Mouse (Mus musculus): ENCODE results near the gene Skiv2l.

Skiv2l gene

GRCm38 (mm10) chr17:34849722-34850516 lies at the start of gene Skiv2l, which contains the start of gene Nelfe:
Gene Skiv2l, minus strand, starts transcription at chr17:34850210.
Gene Nelfe, plus strand, starts transcription at chr17:34850391.
- in situ Hi-C loops (cut with MboI): no loop called here

DNA sequence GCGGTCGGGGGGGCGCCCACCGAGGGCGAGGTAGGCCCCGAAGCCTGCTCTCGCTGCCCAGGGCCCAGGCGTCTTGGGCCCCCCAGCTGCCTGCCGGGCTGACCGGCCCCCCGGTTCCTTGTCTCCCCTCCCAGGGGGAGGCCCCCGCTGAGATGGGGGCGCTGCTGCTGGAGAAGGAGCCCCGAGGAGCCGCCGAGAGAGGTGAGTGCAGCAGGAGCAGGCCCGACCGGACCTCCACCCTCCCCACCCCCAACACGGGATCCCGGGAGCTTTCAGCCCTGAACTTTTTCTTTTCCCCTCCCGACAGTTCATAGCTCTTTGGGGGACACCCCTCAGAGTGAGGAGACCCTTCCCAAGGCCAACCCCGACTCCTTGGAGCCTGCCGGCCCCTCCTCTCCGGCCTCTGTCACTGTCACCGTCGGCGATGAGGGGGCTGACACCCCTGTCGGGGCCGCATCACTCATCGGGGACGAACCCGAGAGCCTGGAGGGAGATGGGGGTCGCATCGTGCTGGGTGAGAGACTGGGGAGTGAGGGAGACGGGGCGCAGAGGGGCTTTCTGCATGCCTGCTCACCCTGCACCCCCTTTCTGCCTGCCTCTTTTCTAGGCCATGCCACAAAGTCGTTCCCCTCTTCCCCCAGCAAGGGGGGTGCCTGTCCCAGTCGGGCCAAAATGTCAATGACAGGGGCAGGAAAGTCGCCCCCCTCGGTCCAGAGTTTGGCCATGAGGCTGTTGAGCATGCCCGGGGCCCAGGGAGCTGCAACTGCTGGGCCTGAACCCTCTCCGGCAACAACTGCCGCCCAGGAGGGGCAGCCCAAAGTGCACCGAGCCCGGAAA lies 49.3 kb upstream of the Skiv2l start:
- in situ Hi-C loops (cut with MboI): no loop called here

DNA sequence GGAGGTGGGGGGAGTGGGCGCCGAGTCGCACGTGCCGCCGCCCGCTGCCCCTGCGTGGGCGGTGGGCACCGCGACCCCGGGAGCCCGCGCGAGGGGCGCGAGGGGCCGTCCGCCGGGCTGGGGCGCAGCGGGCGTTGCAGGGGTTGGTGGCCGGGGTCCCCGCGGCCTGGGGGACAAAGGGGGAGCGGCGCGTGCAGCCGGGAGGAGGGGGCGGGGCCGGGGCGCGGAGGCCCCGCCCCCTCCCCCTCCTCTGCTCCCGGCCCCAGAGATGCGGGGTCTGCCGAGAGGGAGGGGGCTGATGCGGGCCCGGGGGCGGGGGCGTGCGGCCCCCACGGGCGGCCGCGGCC lies 48.7 kb upstream of the Skiv2l start:
- in situ Hi-C loops (cut with MboI): no loop called here

DNA sequence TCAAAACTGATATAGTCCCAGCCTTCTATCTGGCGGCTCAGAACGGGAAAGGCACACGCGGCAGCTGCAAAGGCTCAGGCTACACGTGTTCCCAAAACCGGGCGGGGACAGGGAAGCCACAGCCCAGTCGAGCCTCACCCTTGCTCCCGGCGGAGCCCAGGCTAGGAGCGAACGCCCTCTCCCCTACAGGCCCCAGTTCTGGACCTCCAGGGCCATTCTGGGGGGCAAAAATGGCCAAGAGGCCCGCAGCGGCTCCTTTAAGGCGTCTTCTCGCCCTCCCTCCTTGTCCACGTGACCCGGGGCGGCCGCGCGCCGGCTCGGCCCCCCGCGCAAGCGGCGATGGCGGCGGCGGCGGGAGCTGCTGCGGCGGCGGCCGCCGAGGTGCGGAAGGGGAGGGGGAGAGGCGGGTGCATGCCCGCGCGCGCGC lies 48.2 kb upstream of the Skiv2l start, which contains the start of the genes C2 and Ehmt2:
TSS of gene C2 (minus strand) at position 106 of the 427 bp plus-strand sequence.
TSS of gene Ehmt2 (plus strand) at position 310 of the 427 bp plus-strand sequence.
- in situ Hi-C loops (cut with MboI): no loop called here

- in situ Hi-C loops (cut with MboI): no loop called here
Observed at GRCm38 (mm10) chr17:34897373-34898159, 47.6 kb upstream of the Skiv2l start.

GRCm38 (mm10) chr17:34896366-34896765 lies 46.4 kb upstream of the Skiv2l start:
- in situ Hi-C loops (cut with MboI): no loop called here

DNA sequence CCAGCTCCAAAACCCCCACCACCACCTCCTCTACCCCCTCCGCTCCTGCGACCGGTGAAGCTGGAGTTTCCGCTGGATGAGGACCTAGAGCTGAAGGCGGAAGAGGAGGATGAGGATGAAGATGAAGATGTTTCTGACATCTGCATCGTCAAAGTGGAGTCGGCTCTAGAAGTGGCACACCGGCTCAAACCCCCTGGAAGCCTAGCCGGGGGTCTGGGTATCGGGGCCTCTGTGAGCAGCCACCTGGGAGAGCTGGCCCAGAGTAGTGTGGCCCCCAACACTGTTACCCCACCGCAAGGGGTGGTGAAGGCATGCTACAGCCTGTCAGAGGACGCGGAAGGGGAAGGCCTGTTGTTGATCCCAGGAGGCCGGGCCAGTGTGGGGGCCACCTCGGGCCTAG lies 45.7 kb upstream of the Skiv2l start:
- in situ Hi-C loops (cut with MboI): no loop called here

- in situ Hi-C loops (cut with MboI): no loop called here
Observed at GRCm38 (mm10) chr17:34894801-34895530, 45.0 kb upstream of the Skiv2l start.

- in situ Hi-C loops (cut with MboI): no loop called here
Observed at GRCm38 (mm10) chr17:34894074-34894597, 44.1 kb upstream of the Skiv2l start.

DNA sequence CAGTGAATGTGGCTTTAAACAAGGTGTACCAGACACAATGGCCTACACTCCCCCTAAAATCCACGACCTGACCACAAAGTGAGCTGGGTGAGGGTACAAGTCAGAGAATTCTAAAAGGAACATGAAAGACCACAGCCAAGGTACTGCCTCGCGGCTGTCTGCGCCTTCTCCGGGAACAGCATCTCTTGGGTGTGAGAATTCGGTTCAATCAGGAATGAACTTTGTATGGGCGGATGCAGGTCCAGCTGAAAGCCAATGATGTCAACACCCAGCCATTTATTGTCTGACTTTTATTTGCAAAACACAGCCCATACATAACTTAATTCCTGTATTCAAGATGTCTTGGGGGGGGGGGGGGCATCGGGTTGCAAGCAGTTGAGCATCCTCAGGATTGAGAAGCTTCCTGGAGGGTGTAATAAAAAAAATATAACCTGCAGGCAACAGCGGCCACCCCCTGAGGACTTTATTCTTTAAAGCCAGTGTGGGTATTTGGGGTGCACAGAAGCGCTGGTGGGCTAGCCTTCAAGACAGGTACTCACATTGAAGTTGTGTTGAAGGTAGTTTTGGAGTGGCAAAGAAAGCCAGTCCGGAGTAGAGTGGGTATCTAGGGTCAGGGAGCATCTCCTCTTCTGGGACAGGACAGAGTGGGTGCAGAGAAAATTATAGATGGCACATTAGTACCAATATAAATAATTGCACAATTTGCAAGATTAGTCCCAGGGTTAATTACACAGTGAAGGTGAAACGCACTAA lies 43.2 kb upstream of the Skiv2l start:
- in situ Hi-C loops (cut with MboI): no loop called here

DNA sequence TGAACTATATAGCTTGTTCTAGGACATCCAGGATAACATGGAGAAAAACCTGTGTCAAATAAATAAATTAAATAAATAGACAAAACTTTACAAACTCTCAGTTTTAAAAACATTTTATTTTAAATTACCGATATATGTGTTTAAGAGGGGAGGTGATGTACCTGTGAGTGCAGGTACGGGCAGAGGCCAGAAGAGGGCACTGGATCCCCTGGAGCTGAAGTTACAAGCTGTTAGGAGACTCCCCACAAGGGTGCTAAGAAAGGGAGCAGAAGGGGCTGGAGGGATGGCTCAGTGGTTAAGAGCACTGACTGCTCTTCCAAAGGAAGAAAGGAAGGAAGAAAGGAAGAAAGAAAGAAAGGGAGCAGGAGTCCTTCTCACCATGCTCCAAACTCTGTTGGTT lies 41.4 kb upstream of the Skiv2l start:
- in situ Hi-C loops (cut with MboI): no loop called here

GRCm38 (mm10) chr17:34890074-34890743 lies 40.2 kb upstream of the Skiv2l start:
- in situ Hi-C loops (cut with MboI): no loop called here

DNA sequence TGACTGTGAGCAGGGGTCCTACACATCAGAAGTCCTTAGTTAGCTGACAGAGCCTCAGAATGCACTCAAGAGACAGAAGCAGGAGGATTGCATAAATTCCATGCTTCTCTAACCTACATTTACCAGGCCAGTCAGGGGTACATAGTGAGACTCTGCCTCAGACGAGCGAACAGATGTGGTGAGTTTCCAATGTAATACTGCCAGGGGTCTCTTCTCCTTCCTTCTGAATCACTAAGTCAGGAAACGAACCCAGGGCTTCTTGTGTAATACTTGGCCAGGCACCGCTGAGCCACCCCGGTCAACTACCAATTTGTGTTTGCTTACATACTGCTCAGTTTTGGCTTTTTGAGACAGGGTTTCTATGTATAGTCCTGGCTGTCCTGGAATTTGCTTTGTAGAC lies 37.9 kb upstream of the Skiv2l start:
- in situ Hi-C loops (cut with MboI): no loop called here

DNA sequence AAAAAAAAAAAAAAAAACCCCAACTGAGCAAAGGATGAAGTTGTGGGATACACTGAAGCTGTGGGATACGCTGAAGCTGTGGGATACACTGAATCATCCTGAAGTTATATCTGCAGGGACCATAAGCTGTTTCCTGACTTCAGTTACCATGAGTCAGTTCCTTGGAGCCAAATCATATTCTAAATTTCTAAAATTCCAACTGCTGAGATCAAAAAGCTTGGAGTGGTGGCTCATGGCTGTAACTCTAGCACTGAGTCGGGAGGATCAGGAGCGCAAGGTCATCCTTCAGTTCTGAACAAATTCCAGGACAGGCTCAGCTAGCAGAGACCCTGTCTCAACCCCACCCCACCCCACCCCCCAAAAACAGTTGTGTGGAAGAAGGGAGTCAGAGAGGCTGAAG lies 35.6 kb upstream of the Skiv2l start:
- in situ Hi-C loops (cut with MboI): no loop called here

GRCm38 (mm10) chr17:34884704-34885103 lies 34.7 kb upstream of the Skiv2l start:
- in situ Hi-C loops (cut with MboI): no loop called here

- in situ Hi-C loops (cut with MboI): no loop called here
Observed at GRCm38 (mm10) chr17:34883332-34883731, 33.3 kb upstream of the Skiv2l start.

DNA sequence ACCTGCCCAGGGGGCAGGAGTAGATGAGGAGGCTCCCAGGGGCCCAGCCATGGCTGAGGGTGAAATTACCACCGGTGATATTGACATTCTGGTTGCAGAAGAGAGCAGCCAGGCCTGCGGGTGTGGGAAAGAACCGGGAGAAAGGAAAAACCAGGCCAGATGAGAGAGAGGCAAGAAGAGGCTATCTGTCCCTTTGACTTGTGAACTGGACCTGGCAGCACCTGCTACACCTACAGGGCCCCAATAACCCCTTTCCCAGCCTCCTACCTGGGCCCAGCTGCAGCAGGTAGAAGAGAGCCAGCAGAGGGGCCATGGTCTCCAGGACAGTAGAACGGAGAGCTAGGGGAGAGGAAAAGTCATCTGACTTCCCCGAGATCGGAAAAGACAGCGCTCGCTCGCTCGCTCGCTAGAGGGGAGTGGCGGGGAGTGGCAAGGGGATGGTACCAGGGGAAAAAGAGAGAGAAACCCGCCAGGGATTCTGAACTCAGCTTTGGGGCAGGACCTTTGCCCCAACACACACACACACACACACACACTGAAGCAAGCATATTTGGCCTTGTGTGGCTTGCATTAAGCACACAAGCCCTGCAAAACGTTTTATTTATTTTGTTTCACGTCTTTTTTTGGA lies 31.8 kb upstream of the Skiv2l start, which contains the start of gene Gm20547:
TSS of gene Gm20547 (minus strand) at position 360 of the 628 bp plus-strand sequence.
- in situ Hi-C loops (cut with MboI): no loop called here

DNA sequence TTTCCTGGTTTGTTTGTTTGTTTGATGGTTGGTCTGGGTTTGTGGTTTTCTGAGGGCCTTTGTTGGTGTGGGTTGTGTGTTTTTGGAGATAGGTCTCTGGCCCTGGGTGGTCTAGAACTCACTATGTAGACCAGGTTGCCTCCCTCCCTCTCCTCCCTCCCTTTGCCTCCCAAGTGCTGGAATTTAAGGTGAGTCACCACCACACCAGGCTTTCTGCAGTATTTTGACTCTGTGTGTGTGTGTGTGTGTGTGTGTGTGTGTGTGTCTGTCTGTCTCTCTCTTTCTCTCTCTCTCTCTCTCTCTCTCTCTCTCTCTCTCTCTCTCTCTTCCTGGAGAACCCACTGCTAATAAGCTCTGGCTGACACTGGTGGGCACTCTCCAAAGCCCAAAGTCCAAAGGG lies 31.2 kb upstream of the Skiv2l start:
- in situ Hi-C loops (cut with MboI): no loop called here

DNA sequence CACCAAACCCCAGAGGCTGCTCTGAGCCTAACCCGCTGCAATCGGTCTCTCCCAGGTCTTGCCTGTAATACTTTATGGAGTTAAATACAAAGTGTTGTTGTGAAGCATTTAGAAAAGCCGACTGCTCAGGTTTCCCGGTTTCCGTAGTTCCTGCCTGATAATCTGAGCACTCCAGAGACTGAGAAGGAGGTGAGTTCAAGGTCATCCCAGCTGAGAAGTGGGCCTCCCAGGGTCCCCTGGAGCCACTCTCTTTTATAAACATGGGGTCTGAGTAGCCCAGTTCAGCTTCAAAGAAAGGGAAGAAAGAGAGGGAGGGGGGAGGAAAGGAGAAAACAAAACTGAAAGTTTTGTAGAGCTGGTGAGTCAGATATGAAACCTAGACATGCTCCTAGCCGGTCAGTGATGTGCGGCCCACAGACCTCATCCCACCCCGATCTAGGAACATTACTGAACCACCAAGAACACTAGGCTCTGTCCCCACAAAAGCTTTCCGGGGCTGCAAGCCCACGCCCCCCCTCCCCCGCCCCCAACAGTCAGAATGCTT lies 29.4 kb upstream of the Skiv2l start, which contains the start of gene Zbtb12:
TSS of gene Zbtb12 (plus strand) at position 148 of the 544 bp plus-strand sequence.
- in situ Hi-C loops (cut with MboI): no loop called here

Data from mature B cell (primary cell).